Mouse (Mus musculus): ENCODE results near the gene Ripply2.

GRCm38 (mm10) chr9:87004701-87005434, 10.5 kb upstream of the Ripply2 start:
- TF ChIP-seq CTCF (IDR thresholded peaks at IDR 0.05) (no peak), POLR2A (IDR thresholded peaks at IDR 0.05; ENCODE audit: insufficient read depth, low read depth, low read length) (no peak), EP300 (IDR thresholded peaks at IDR 0.05; ENCODE audit: insufficient read depth, low read depth, low read length) (no peak)
